Mouse (Mus musculus): ENCODE data around the gene Ptbp3.

The Ptbp3 gene

GRCm38 (mm10) chr4:59429128-59429527 is 120.0 kb downstream of the Ptbp3 start:
- DNase-seq: no peak

- no peak for DNase-seq
Measured at GRCm38 (mm10) chr4:59426429-59426828, 122.7 kb downstream of the Ptbp3 start.

- no peak for DNase-seq
Measured at GRCm38 (mm10) chr4:59422808-59423207, 126.4 kb downstream of the Ptbp3 start.

- no peak for DNase-seq
Measured at GRCm38 (mm10) chr4:59422025-59422783, 127.0 kb downstream of the Ptbp3 start.

All from cerebellum, postnatal 14 days (tissue).